Mouse (Mus musculus): ENCODE data around the gene Gm45902.

DNA sequence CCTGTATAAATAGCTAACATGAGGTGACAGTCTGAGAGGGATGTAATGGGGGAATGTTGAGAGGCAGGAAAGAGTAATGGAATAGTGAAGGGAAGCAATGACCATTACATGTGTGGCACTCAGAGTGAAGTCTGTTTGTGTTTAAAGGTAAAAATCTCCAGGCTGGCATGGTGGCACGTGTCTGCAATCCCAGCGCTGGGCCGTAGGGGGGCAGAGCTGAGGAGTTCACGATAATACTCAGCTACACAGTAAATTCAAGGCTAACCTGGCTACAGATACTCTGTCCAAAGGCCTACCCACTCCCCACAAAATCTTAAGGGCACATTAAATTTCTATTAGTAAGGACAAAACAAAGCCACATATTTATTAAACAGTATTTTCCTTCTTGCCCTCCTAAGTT, 56.0 kb downstream of the Gm45902 start:
- TF ChIP-seq CTCF (conservative IDR thresholded peaks at IDR 0.05; ENCODE audit: low read length) (peak; percentile 30), NANOG (IDR thresholded peaks at IDR 0.05; ENCODE audit: borderline replicate concordance, low read length) (no peak), POU5F1 (IDR thresholded peaks at IDR 0.05; ENCODE audit: borderline replicate concordance, low read length) (no peak)
